Mouse (Mus musculus) E14TG2a.4 (cell line): ENCODE data around the gene Plac8.

ENCODE experiments used
- H3K27me3 ChIP-seq: 2 replicates; pipeline ENCODE4 v1.6.1; 2014; ENCODE audit warnings: low read length, control low read depth; ENCODE audit not compliant: insufficient read depth
- H3K36me3 ChIP-seq: 2 replicates; pipeline ENCODE4 v1.6.1; 2014; ENCODE audit warnings: low read length, control low read depth; ENCODE audit not compliant: insufficient read depth
- H3K4me1 ChIP-seq: replicated peaks from 2 replicates; pipeline ENCODE4 v1.6.1; 2014; ENCODE audit warnings: low read depth, low read length, control low read depth
- H3K4me3 ChIP-seq: replicated peaks from 2 replicates; pipeline ENCODE4 v1.5.1; 2014; ENCODE audit warnings: mild to moderate bottlenecking, low read length
- H3K9me3 ChIP-seq: 2 replicates; pipeline ENCODE4 v1.6.1; 2014; ENCODE audit warnings: low read length, control low read depth
- CTCF ChIP-seq: conservative IDR thresholded peaks from 2 replicates; pipeline ENCODE4 v1.5.1; 2014; ENCODE audit warnings: low read length
- NANOG ChIP-seq: IDR thresholded peaks from 2 replicates; pipeline ENCODE4 v1.6.1; 2014; ENCODE audit warnings: borderline replicate concordance, low read length, mixed read lengths
- POU5F1 ChIP-seq: IDR thresholded peaks from 2 replicates; pipeline ENCODE4 v1.6.1; 2014; ENCODE audit warnings: low read length, borderline replicate concordance

Gene Plac8

DNA sequence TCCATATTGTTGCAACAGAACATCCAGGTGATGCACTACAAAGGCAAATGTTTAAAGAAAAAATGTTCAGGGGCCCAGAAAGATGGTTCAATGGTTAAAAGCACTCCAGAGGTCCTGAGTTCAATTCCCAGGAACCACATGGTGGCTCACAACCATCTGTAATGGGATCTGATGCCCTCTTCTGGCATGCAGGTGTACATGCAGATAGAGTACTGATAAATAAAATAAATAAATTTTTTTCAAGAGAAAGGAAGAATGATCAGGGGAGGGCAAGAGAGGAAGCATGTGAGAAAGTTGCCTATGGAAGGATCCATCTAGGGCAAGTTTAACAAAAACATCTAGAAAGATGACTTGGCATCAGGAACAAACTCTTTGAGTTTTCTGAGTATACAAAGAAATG, 59.5 kb downstream of the Plac8 start:
- H3K4me3 ChIP-seq = no peak overlapping the region
- TF ChIP-seq NANOG = no peak
- no peak for TF ChIP-seq POU5F1
- peak; percentile 32 for TF ChIP-seq CTCF
- H3K9me3 ChIP-seq = no peaks in the 10 kb centered on the region
- peaks cover 10% of the 10 kb centered on the region; the same call in 1 of the 2 replicates for H3K4me1 ChIP-seq
- peaks cover 10% of the 10 kb centered on the region; the same call in 1 of the 2 replicates for H3K27me3 ChIP-seq
- no peaks in the 10 kb centered on the region for H3K36me3 ChIP-seq

DNA sequence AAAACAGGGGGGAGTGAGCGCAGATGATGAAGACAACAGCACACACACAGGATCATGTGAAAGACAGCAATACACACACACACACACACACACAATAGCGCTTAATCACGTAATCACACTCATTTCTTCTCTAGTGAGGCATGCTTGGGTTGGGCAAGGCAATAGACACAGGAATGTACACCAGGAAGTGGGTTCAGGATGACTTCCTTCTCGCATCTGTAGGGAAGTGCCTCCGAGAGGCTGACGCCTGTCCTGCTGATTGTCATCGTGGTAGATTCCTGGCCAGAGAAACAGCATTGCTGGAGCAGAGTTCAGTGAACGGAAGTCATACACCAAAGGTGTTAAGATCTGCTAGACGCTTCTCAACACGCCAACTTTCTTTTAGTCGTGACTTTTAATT, 62.8 kb downstream of the Plac8 start:
- TF ChIP-seq CTCF = no peak
- no peak for TF ChIP-seq NANOG
- TF ChIP-seq POU5F1 = no peak
- Histone ChIP-seq H3K4me3 (no peak overlapping the region), H3K9me3 (no peaks in the 10 kb centered on the region), H3K27me3 (peaks cover 10% of the 10 kb centered on the region; the same call in 1 of the 2 replicates), H3K4me1 (peaks cover 7% of the 10 kb centered on the region; the same call in 1 of the 2 replicates), H3K36me3 (no peaks in the 10 kb centered on the region)
